In the genomic region with DNA sequence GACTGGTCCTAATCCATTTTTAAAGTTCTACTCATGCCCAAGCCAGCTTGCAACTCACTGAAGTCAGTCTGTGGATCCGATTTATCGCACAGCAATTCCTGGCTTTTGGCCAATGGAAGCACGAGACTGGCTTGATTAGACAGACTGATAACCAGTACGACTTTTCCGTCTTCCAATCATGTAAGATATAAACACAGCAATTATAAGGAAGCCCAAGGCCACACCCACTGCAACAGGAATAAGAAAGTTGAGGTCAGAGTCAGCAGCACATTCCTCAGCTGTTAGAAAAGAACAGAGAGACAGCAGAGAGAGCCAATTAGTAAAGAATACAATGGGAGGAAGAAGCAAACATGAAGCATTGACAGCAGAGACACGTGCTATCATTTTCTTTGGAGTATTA, we compare ENCODE assay signal across 11 mouse cellular contexts. TPM values are rescaled to one million over a fixed set of nuclear protein-coding genes. Genes with fewer than 3 reads are reported as not detected.
DNase-seq lines count a peak whose midpoint lies in the region; ATAC-seq and TF ChIP-seq lines count a peak whose summit lies in the region.
"Had no signal": no experiment of that assay in that cellular context is flagged by ENCODE, and none has a peak within 500 bp of the region (broad histone marks: within the 10 kb centered on the region; RNA-seq: fewer than 3 reads in every experiment).

No protein-coding gene starts in this region.

- H3K9ac ChIP-seq in forebrain, embryonic 14.5 days (ENCODE audit: low read length) = no peak overlapping the region
- H3K9ac ChIP-seq in forebrain, embryonic 15.5 days (replicated peaks) = no peak overlapping the region
- H3K9ac ChIP-seq: embryonic facial prominence, embryonic 12.5 days; forebrain, postnatal 0 days had no signal

- TF ChIP-seq CTCF in layer of hippocampus, adult 2 months (conservative IDR thresholded peaks at IDR 0.05) = no peak

- no peaks in the 10 kb centered on the region for H3K4me1 ChIP-seq in forebrain, embryonic 14.5 days (ENCODE audit: control insufficient read depth, insufficient read depth, low read length)
- H3K4me1 ChIP-seq in forebrain, embryonic 15.5 days = 0 out of 2 replicates have a peak, but pooled peaks cover 2% of the 10 kb centered on the region
- H3K4me1 ChIP-seq: embryonic facial prominence, embryonic 12.5 days; limb, embryonic 10.5 days had no signal

- H3K27ac ChIP-seq in forebrain, embryonic 14.5 days (ENCODE audit: low read depth, low read length) = no peak overlapping the region
- H3K27ac ChIP-seq in forebrain, embryonic 15.5 days (replicated peaks) = no peak overlapping the region
- H3K27ac ChIP-seq in layer of hippocampus, adult 2 months = no peak overlapping the region
- H3K27ac ChIP-seq: embryonic facial prominence, embryonic 12.5 days; limb, embryonic 10.5 days had no signal

- H3K27me3 ChIP-seq in forebrain, embryonic 14.5 days (replicated peaks; ENCODE audit: control insufficient read depth, insufficient read depth, low read length) = no peaks in the 10 kb centered on the region
- H3K27me3 ChIP-seq in forebrain, embryonic 15.5 days = no peaks in the 10 kb centered on the region
- H3K27me3 ChIP-seq: embryonic facial prominence, embryonic 12.5 days had no signal

- no peak for ATAC-seq in forebrain, embryonic 14.5 days
- no peak for ATAC-seq in forebrain, embryonic 15.5 days (replicated peaks)
- ATAC-seq: forebrain, postnatal 0 days had no signal

- WGBS in forebrain, embryonic 14.5 days = 63% methylated on average over 6 of the region's 6 CpGs
- WGBS in forebrain, embryonic 15.5 days = 49% methylated on average over 6 of the region's 6 CpGs

- H3K9me3 ChIP-seq in forebrain, embryonic 14.5 days (replicated peaks; ENCODE audit: control insufficient read depth, low read length) = no peaks in the 10 kb centered on the region
- H3K9me3 ChIP-seq in forebrain, embryonic 15.5 days = no peaks in the 10 kb centered on the region
- H3K9me3 ChIP-seq: embryonic facial prominence, embryonic 12.5 days; limb, embryonic 10.5 days had no signal

- no peak overlapping the region for H3K4me3 ChIP-seq in forebrain, embryonic 14.5 days (ENCODE audit: low read depth, low read length)
- H3K4me3 ChIP-seq in forebrain, embryonic 15.5 days = no peak overlapping the region
- no peak overlapping the region for H3K4me3 ChIP-seq in layer of hippocampus, adult 2 months
- H3K4me3 ChIP-seq: embryonic facial prominence, embryonic 12.5 days; limb, embryonic 10.5 days had no signal

- DNase-seq in forebrain, embryonic 14.5 days (ENCODE audit: low spot score) = peak; percentile 36
- DNase-seq in ovary, postnatal 36 days (ENCODE audit: low spot score) = peak; percentile 12
- no peak for DNase-seq in ovary, postnatal 10 days (ENCODE audit: low spot score)
- peak; percentile 51 for DNase-seq in kidney, postnatal 10 days
- DNase-seq in lung, postnatal 36 days = peak; percentile 68
- no peak for DNase-seq in layer of hippocampus, adult 2 months (ENCODE audit: low spot score in 2 of 2)
- DNase-seq in left cerebral cortex, adult 8-10 months (ENCODE audit: low spot score in 2 of 2) = no peak
- DNase-seq: forebrain, postnatal 0 days had no signal

- H3K36me3 ChIP-seq in forebrain, embryonic 14.5 days (ENCODE audit: control insufficient read depth, insufficient read depth, low read length) = no peaks in the 10 kb centered on the region
- no peaks in the 10 kb centered on the region for H3K36me3 ChIP-seq in forebrain, embryonic 15.5 days
- H3K36me3 ChIP-seq: embryonic facial prominence, embryonic 12.5 days; limb, embryonic 10.5 days had no signal

- H3K4me2 ChIP-seq in forebrain, embryonic 14.5 days (ENCODE audit: low read length) = no peak overlapping the region
- no peak overlapping the region for H3K4me2 ChIP-seq in forebrain, embryonic 15.5 days (replicated peaks)
- H3K4me2 ChIP-seq: embryonic facial prominence, embryonic 12.5 days had no signal

RNA-seq across cellular contexts. Expression of a gene that starts 54.2 kb away (rescaled TPM):
- 65.7 and 68.6 TPM in 2 replicates for polyA plus RNA-seq in forebrain, embryonic 14.5 days (2014; fragmentation: Nextera tagmentation; extraction: Ambion mirVana)
- polyA plus RNA-seq in forebrain, embryonic 15.5 days (2015; fragmentation: Nextera tagmentation; extraction: Ambion mirVana) = 47.1 and 48.1 TPM in 2 replicates
- 10 to 100 TPM; 67.0 to 69.1 TPM for total RNA-seq in layer of hippocampus, adult 2 months (2021)
- total RNA-seq in left cerebral cortex, adult 8-10 months (2022) = 100 to 1,000 TPM in 2 of 4 experiments, 10 to 100 TPM in 2; 78.7 to 107 (median 95.4) TPM

Comparison
In these comparisons a context has a peak if more than half of its experiments do, and no peak if none do; other contexts are left out.
1. DNase-seq: peak in forebrain, embryonic 14.5 days (single experiment), ovary, postnatal 36 days (single experiment), kidney, postnatal 10 days (single experiment) and lung, postnatal 36 days (single experiment); none in ovary, postnatal 10 days (single experiment), layer of hippocampus, adult 2 months (0 of 2) and left cerebral cortex, adult 8-10 months (0 of 2).